Mouse (Mus musculus): Measurements from ENCODE around the gene Ano6.

Gene Ano6

GRCm38 (mm10) chr15:95987916-95988315, 197.3 kb downstream of the Ano6 start:
- no peak for DNase-seq

DNA sequence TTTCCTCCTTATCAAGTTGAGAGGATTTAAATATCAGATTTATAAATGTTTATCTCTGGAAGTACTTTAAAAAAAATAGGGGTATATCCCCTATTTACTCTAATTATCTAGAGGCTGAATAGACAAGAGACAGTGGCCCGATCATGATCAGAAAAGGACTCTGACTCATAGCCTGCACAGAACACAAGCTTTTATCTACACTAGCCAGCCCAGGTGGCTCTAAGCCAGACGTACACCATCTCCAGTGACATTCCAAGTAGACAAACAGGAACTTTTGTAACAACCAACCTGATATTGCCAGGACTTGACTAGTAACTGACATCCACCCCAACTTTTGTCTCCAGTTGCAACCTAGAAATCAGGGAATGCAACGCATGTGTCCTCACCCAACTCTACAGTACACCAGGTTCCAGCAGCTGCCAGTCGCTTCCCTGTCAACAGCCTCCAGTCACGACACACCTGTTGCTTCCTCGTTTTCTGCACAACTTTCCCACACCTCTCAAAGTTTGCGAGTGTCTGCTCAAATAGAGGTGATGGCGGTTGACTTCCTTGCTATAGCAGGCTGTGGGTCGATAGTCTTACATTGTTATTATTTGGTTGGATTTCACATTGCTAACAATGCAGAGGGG, 199.0 kb downstream of the Ano6 start:
- DNase-seq, result no peak

- no peak for DNase-seq
These were observed 212.4 kb downstream of the Ano6 start for GRCm38 (mm10) chr15:96002958-96003601.

DNA sequence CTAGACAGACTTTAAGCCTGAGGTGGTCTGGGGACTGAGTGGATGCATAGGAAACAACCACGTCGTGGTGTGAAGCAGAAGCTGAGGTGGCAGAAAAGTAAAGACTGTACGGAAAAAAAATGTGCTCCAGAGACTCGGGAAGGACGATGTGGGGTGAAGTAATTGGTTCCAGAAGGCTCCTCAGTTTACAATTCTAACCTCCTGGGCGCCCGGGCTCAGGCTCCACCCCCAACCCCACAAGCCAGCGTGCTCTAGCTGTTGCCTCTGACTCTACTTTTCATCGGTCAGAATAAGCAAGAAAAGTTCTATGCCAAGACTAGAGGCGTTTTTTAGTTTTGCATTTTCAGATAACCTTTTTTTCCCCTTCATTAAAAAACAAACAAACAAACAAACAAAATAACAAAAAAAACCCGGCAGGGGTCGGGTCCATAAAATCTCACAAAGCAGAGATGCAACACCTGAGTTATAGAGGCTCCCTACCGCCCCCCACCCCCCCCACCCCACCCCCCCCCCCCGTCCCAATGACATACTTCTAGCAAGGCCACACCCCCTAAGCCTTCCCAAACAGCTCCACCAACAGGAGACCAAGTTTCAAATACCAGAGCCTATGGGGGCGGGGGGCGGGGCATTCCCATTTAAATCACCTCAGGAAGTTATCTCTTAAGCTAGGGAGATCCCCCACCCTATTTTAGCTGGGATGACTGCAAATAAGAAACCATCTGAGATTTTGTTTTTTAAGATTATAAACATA, 221.2 kb downstream of the Ano6 start:
- DNase-seq, result no peak

GRCm38 (mm10) chr15:96012391-96012775, 221.7 kb downstream of the Ano6 start:
- peak; percentile 45 for DNase-seq

- DNase-seq, result no peak
These were observed 223.9 kb downstream of the Ano6 start for GRCm38 (mm10) chr15:96014501-96014900.

DNA sequence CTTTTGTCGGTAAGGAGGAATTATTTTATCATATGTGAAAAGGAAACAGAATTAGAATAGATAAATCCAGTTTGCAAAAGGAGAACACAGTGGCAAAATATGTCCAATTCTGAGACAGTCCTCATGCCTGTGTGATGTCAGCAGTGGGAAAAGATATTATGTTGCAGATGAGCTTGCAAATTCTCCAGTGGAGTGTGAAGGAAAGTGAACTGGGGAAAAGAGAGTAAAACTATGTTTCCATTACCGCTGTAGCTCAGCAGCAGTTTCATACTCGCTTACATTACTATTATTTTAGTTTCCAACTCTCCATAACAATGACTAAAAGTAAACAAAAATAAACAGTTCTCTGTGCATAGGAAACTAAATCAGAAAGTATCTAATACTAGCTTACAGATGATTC, 229.8 kb downstream of the Ano6 start:
- no peak for DNase-seq

DNA sequence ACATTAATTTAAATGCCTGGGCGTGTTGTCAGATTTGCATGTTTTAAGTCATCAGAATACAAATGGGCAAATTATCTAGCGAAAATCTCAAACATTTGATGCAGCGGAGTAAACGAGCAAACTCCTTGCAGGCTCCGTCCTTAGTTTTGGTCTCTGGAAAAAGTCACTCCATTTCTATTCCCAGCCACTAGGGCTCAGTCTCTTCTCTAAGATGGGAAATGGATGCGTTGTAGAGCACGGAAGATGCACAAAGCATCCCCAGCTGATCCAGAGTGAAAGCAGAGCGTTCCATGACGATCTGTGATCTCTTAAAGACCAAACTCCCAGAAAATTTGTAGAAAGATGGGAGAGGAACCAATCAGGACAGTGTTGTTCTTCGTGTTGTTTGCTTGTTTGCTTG, 230.9 kb downstream of the Ano6 start:
- peak; percentile 46 for DNase-seq
